Comparison of ENCODE assay signal across 8 mouse cellular contexts in genomic region chr2:90579038-90579727, GRCm38 (mm10). TPM values are rescaled to one million over a fixed set of nuclear protein-coding genes. Genes with fewer than 3 reads are reported as not detected.
DNase-seq lines count a peak whose midpoint lies in the region; ATAC-seq and TF ChIP-seq lines count a peak whose summit lies in the region.

No protein-coding gene starts in this region.

- TF ChIP-seq CTCF in thymus, adult 2 months (IDR thresholded peaks at IDR 0.05; ENCODE audit: borderline replicate concordance, control insufficient read depth, extremely low read depth, insufficient read depth, low read length, poor library complexity): no peak

- no peak overlapping the region for H3K27ac ChIP-seq in thymus, adult 2 months (ENCODE audit: control insufficient read depth, insufficient read depth, low read length)
- no peak overlapping the region for H3K27ac ChIP-seq in limb, embryonic 11.5 days (replicated peaks; ENCODE audit: low read depth, low read length)

- peak overlapping the region; percentile 48 for H3K4me3 ChIP-seq in thymus, adult 2 months (ENCODE audit: control insufficient read depth, insufficient read depth, low read length)
- peak overlapping the region; percentile 65 for H3K4me3 ChIP-seq in limb, embryonic 11.5 days (ENCODE audit: low read depth, low read length)

- WGBS in thymus, adult 2 months: under 1% methylated on average over 23 of the region's 23 CpGs
- 2% methylated on average over 22 of the region's 23 CpGs for WGBS in limb, embryonic 11.5 days

- H3K36me3 ChIP-seq in thymus, adult 2 months (ENCODE audit: control insufficient read depth, insufficient read depth, low read length): no peaks in the 10 kb centered on the region
- H3K36me3 ChIP-seq in limb, embryonic 11.5 days (ENCODE audit: control insufficient read depth, insufficient read depth, low read length): no peaks in the 10 kb centered on the region

- H3K27me3 ChIP-seq in thymus, adult 2 months (ENCODE audit: control insufficient read depth, insufficient read depth, low read length): no peaks in the 10 kb centered on the region
- no peaks in the 10 kb centered on the region for H3K27me3 ChIP-seq in limb, embryonic 11.5 days (ENCODE audit: control insufficient read depth, insufficient read depth, low read length)

- peak; percentile 15 for ATAC-seq in granulocyte monocyte progenitor cell, adult 5-6 weeks (replicated peaks; ENCODE audit: poor library complexity, severe bottlenecking)
- ATAC-seq in limb, embryonic 11.5 days (ENCODE audit: insufficient number of reproducible peaks, low FRiP score, low TSS enrichment, low read depth): peak; percentile 2; the same call in 1 of the 2 replicates

- 0 out of 2 replicates have a peak, but pooled peaks have one; percentile 28 for TF ChIP-seq POLR2A in thymus, adult 2 months (IDR thresholded peaks at IDR 0.05; ENCODE audit: control insufficient read depth, extremely low read depth, insufficient read depth, low read length, poor library complexity)

- H3K9me3 ChIP-seq in limb, embryonic 11.5 days (ENCODE audit: control insufficient read depth, low read length): no peaks in the 10 kb centered on the region

- DNase-seq in embryo, embryonic 10.5 days (ENCODE audit: low spot score): peak; percentile 27
- no peak for DNase-seq in embryo, embryonic 9.5 days (ENCODE audit: extremely low spot score)
- DNase-seq in thymus, adult 2 months: no peak
- DNase-seq in thymus, postnatal 36 days: no peak
- DNase-seq in limb, embryonic 11.5 days (ENCODE audit: low spot score): no peak
- DNase-seq in neural tube, embryonic 10.5 days (ENCODE audit: extremely low spot score, low spot score): peak; percentile 33
- no peak for DNase-seq in natural killer cell, adult 2 months (ENCODE audit: low spot score in 2 of 2)

- H3K4me2 ChIP-seq in limb, embryonic 11.5 days (ENCODE audit: low read depth, severe bottlenecking): peak overlapping the region; percentile 99

- peak overlapping the region; percentile 51 for H3K9ac ChIP-seq in limb, embryonic 11.5 days (ENCODE audit: low read length)

- H3K4me1 ChIP-seq in thymus, adult 2 months (replicated peaks; ENCODE audit: control insufficient read depth, insufficient read depth, low read length): peaks cover 31% of the 10 kb centered on the region
- peaks cover 3% of the 10 kb centered on the region; the same call in 1 of the 2 replicates for H3K4me1 ChIP-seq in limb, embryonic 11.5 days (ENCODE audit: control insufficient read depth, insufficient read depth, low read length)

RNA-seq across cellular contexts. Expression of gene Ptprj, which starts 1.3 kb away (rescaled TPM):
- polyA plus RNA-seq in thymus, adult 2 months (2012; rRNA removed): 5.0 and 6.5 TPM in 2 replicates
- 14.5 and 15.0 TPM in 2 replicates for total RNA-seq in granulocyte monocyte progenitor cell, adult 5-6 weeks (2014; fragmentation: Nextera tagmentation)
- 13.3 and 15.9 TPM in 2 replicates for total RNA-seq in granulocyte monocyte progenitor cell, adult 5-6 weeks (2017)
- polyA plus RNA-seq in limb, embryonic 11.5 days (2014; fragmentation: Nextera tagmentation; extraction: Ambion mirVana): 1.4 TPM in 2 replicates

Comparison
In these comparisons a context has a peak if more than half of its experiments do, and no peak if none do; other contexts are left out.
1. DNase-seq: peak in embryo, embryonic 10.5 days (single experiment) and neural tube, embryonic 10.5 days (single experiment); none in embryo, embryonic 9.5 days (single experiment), thymus, adult 2 months (single experiment), thymus, postnatal 36 days (0 of 2), limb, embryonic 11.5 days (single experiment) and natural killer cell, adult 2 months (0 of 2).